Comparison of ENCODE assay signal across 12 mouse cellular contexts in genomic region chr12:28986214-28986613, GRCm38 (mm10).
"Had no signal": no experiment of that assay in that cellular context is flagged by ENCODE, and none has a peak within 500 bp of the region (broad histone marks: within the 10 kb centered on the region; RNA-seq: fewer than 3 reads in every experiment).

No protein-coding gene starts in this region.

- H3K9me3 ChIP-seq: kidney, embryonic 15.5 days; limb, embryonic 13.5 days had no signal

- DNase-seq: kidney, adult 2 months; kidney, postnatal 25 days; left cerebral cortex, postnatal 4 days; lung, adult 18-20 months; right cerebral cortex, postnatal 14 days; thymus, adult 2 months; thymus, postnatal 25 days had no signal

- H3K4me1 ChIP-seq: kidney, embryonic 15.5 days; limb, embryonic 13.5 days had no signal

- H3K27ac ChIP-seq: kidney, embryonic 15.5 days; layer of hippocampus, adult 2 months; limb, embryonic 13.5 days; liver, embryonic 14.5 days had no signal

- ATAC-seq: intestine, embryonic 16.5 days had no signal

- H3K4me3 ChIP-seq: kidney, embryonic 15.5 days; layer of hippocampus, adult 2 months; limb, embryonic 13.5 days had no signal

- H3K27me3 ChIP-seq: kidney, embryonic 15.5 days; limb, embryonic 13.5 days had no signal

- H3K4me2 ChIP-seq: kidney, embryonic 15.5 days; limb, embryonic 13.5 days had no signal

- H3K36me3 ChIP-seq: kidney, embryonic 15.5 days; limb, embryonic 13.5 days had no signal

- H3K9ac ChIP-seq: kidney, embryonic 15.5 days; limb, embryonic 13.5 days; liver, embryonic 14.5 days had no signal
